25 mouse cellular contexts compared by ENCODE assay signal in the genomic region with DNA sequence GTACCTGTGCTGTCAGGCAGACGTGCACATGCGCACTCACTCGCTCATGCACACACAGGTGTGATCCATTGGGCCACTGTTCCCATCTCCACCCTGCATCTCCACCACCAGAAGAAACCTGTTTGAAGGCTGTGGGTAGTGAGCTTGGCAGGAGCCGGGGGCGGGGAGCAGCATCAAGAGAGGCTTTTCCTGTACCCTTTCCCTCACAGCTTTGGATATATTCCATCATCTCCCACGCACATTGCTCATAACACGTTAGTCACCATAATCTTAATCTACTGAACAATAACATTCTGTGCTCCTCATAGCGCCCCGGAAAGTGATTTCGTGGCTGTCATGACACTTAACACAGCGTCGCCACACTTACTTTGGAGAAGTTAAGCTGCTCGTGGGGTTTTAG. TPM values are rescaled to one million over a fixed set of nuclear protein-coding genes. Genes with fewer than 3 reads are reported as not detected.
DNase-seq lines count a peak whose midpoint lies in the region; ATAC-seq and TF ChIP-seq lines count a peak whose summit lies in the region.
"Had no signal": no experiment of that assay in that cellular context is flagged by ENCODE, and none has a peak within 500 bp of the region (broad histone marks: within the 10 kb centered on the region; RNA-seq: fewer than 3 reads in every experiment).

No protein-coding gene starts in this region.

- TF ChIP-seq CTCF in layer of hippocampus, adult 2 months (conservative IDR thresholded peaks at IDR 0.05): no peak

- H3K4me3 ChIP-seq in layer of hippocampus, adult 2 months: no peak overlapping the region
- H3K4me3 ChIP-seq: embryonic facial prominence, embryonic 12.5 days; forebrain, embryonic 15.5 days; heart, embryonic 12.5 days; hindbrain, embryonic 13.5 days; intestine, embryonic 15.5 days; kidney, embryonic 15.5 days; limb, embryonic 13.5 days; liver, embryonic 13.5 days; midbrain, embryonic 10.5 days; stomach, embryonic 15.5 days had no signal

- peak overlapping the region; percentile 61; the same call in 1 of the 2 replicates for H3K27ac ChIP-seq in layer of hippocampus, adult 2 months
- H3K27ac ChIP-seq: embryonic facial prominence, embryonic 12.5 days; forebrain, embryonic 15.5 days; hindbrain, embryonic 13.5 days; intestine, embryonic 15.5 days; kidney, embryonic 15.5 days; limb, embryonic 13.5 days; liver, embryonic 13.5 days; macrophage; midbrain, embryonic 10.5 days; stomach, embryonic 15.5 days had no signal

- intact Hi-C loops in left cerebral cortex, postnatal 25 days (cut with DNase I): loop anchor here (2.0 to 5.0 kb wide), 4 partner anchors 52 to 240 kb away; no protein-coding TSS in a partner anchor

- ATAC-seq in erythroblast, adult 5-6 weeks (replicated peaks; ENCODE audit: low FRiP score, poor library complexity, severe bottlenecking): no peak
- no peak for ATAC-seq in inflammation-experienced regulatory T-cells, adult 6 months
- ATAC-seq: forebrain, embryonic 15.5 days; intestine, embryonic 15.5 days had no signal

- DNase-seq in layer of hippocampus, adult 18-20 months (ENCODE audit: low spot score in 2 of 2): peak; percentile 40 to 70
- no peak for DNase-seq in layer of hippocampus, adult 9-10 months (ENCODE audit: low spot score)
- peak; percentile 60 for DNase-seq in NIH3T3 (ENCODE audit: low read depth)
- peak; percentile 51 to 58 for DNase-seq in layer of hippocampus, adult 2 months (ENCODE audit: low spot score in 2 of 2)
- peak; percentile 46 to 86 for DNase-seq in left cerebral cortex, postnatal 25 days (ENCODE audit: low spot score in 2 of 2)
- no peak for DNase-seq in B cell, adult 2 months
- DNase-seq: adrenal gland, postnatal 10 days; cerebellum, adult 9-11 months; heart, postnatal 14 days; liver, embryonic 13.5 days; lung, embryonic 14.5 days; retina, postnatal 1 day; thymus, adult 2 months had no signal

RNA-seq across cellular contexts. Expression of gene Pdcl3, which starts 27.2 kb away (rescaled TPM):
- 10 to 100 TPM; 32.1 to 35.8 TPM for total RNA-seq in layer of hippocampus, adult 18-20 months (2021)
- 10 to 100 TPM; 36.3 TPM for total RNA-seq in layer of hippocampus, adult 2 months (2021)
- total RNA-seq in left cerebral cortex, postnatal 25 days (2021): 10 to 100 TPM; 38.0 to 42.0 TPM
- 21.7 and 21.9 TPM in 2 replicates for total RNA-seq in erythroblast, adult 5-6 weeks (2015; ENCODE audit: low replicate concordance)
- total RNA-seq in erythroblast, adult 5-6 weeks (2017; ENCODE audit: low replicate concordance): 14.6 and 17.1 TPM in 2 replicates
- polyA plus RNA-seq in inflammation-experienced regulatory T-cells, adult 6 months (2017; shearing (Covaris generic)): 100 to 1,000 TPM; 144 to 205 (median 169) TPM

Comparison
In these comparisons a context has a peak if more than half of its experiments do, and no peak if none do; other contexts are left out.
1. DNase-seq: peak in layer of hippocampus, adult 18-20 months (2 of 2), NIH3T3 (single experiment), layer of hippocampus, adult 2 months (2 of 2) and left cerebral cortex, postnatal 25 days (2 of 2); none in layer of hippocampus, adult 9-10 months (single experiment) and B cell, adult 2 months (0 of 2).